Mouse (Mus musculus): ENCODE measurements around the gene Pik3r4.

GRCm38 (mm10) chr9:105697764-105698396, 55.1 kb downstream of the Pik3r4 start:
- no peak for TF ChIP-seq TAL1 (IDR thresholded peaks at IDR 0.05; ENCODE audit: low read length)
- TF ChIP-seq GATA1 (IDR thresholded peaks at IDR 0.05; ENCODE audit: low read length): no peak

Measured in erythroblast, embryonic 14.5 days (primary cell).